Mouse (Mus musculus) testis, postnatal 10 days (tissue): ENCODE measurements around the gene Slc35d3.

ENCODE experiments used
- DNase-seq: peaks from one replicate; pipeline ENCODE4 v3.0.0; 2021; ENCODE audit warnings: low spot score

Slc35d3 gene

DNA sequence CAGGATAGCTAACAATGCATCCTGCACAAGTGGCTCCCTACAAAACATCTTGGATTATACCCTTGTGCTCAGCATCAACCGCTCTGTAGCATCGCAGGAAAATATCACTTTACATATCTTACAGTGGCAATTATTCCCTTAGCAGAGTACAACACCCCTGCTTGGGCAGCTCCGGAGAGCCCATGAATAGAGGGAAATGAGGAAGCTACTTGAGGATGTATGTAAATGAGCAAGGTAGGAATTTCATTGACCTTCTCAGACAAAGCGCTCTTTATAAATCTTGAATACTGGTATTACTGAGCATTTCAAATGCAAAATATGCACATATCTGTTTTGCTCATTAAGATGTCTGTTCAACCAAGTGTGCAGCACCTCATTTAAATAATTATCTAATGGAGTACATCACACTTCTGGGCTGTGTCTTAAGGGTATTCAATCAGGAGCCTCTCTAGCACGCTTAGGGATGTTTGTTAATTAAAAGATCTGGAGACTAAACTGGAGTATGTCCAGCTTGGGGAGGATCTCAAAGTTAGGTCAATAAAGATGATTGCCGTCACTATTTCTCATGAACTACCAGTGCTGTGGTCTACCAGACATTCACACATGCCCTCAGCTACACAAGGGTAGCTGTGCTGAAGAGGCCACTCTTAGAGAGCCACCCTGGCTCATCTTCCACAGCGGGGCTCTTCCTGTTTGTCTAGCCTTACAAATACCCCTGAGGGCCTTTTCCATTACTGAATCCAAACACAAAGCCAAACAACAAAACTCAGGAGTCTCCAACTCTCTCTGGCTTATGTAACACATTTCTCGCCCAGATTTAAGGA, 15.2 kb downstream of the Slc35d3 start:
- DNase-seq = no peak

DNA sequence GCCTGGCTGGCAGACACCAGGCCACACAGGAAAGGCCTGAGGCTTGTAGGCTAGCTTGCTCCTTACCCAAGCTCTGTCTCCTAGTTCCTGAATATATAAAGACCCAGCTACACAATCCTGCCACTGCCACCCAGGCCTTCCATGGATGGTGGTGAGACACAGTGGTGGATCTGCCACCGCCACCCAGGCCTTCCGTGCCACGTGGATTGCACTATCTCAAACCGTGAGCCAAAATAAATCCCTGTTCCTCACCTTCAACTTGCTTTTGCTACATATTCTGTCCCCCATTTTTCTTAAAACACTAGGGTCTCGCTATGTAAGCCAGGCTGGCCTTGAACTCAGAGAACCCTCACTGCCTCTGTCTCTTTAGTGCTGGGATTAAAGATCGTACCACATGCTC, 17.0 kb downstream of the Slc35d3 start:
- no peak for DNase-seq

DNA sequence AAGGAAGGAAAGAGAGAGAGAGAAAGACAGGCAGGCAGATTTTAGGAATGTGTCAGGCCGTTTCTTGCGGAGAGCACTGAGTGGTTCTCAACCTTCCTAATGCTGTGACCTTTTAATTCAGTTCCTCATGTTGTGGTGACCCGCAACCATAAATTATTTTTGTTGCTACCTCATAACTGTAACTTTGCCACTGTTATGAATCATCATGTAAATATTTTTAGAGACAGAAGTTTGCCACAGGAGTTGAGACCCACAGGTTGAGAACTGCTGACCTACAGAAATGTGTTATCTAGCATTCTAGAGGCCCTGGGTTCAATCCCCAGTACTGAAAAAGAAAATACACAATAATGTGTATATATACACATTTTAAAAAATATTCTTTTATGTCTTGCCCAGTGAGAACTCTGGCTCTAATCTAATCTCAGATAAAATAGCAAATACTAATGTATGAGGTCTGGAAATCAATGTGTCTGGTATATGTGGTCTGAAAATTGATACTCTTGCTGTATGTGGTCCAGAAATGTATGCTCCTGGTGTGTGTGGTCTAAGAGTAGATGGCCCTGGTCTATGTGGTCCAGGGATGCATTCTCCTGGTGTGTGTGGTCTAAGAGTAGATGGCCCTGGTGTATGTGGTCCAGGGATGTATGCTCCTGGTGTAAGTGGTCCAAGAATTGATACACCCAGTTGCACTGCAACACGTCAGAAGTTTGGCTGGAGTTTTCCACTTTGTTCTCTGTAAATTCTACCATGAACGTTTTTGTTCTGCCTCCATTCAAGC, 20.0 kb downstream of the Slc35d3 start:
- no peak for DNase-seq

DNA sequence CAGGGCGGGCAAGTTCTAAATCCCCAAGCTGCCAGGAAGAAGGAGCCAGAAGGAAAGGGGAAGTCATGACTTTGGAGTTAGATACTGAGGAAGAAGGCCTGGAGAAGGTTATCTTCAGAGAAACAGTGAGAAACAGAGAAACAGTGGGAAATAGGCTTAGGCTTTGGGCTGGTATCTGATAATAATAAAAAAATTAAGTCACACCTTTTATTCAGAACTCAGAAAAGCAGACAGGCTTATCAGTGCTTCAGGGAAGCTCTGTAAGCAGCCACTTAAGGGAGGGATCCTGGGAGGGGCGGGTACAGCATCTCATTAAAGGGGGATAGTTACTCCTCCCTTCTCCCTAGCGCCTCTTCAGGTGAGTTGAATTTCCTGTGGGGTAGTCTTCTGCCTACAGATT, 30.3 kb downstream of the Slc35d3 start:
- no peak for DNase-seq

DNA sequence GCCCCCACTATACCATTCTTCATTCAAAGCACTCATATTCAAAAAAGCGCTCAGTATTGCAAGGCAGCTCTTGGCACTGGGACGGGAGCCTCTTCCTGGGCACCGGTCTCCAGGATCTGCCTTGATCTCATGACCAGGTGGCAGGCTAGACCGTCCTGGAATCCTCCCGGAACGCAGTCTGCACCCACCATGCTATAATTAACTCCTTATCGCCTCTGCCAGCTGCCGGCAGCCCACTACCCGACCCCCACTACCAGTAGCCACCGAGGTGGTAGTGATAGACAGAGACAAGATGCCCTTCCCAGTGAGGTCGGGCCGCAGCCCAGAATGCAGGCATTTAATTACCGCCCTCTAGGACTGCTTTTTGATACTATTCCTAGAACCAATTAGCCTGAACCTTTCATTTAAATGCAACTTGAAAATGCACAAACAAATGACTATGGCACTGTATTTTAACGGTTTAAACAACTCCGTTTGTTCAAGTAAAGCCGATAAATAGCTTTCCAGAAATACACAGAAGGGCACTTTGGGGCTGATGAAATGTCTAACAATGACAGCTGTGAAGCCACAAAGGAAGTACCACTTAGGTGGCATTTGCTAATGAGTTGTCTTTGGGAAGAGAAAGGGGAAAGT, 32.4 kb downstream of the Slc35d3 start:
- no peak for DNase-seq

DNA sequence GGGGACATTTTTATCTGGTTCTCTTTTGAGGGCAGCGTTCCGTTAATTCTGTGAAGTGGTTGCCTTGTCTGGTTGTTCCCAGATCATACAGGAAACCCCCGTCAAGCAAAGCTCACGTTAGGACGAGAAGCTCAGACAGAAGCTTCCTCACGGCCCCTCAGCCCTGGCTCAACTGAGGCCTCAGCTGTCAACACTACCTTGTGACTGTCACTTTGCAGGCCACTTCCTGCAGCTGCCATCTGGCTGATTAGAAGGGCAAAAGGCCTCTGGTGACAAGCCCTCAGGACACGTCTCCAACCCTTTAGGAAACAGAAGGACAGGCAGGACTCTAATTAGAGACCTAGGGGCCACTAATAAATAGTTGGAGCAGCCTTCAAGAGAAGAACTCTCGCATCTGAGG, 35.9 kb downstream of the Slc35d3 start:
- DNase-seq = no peak

DNA sequence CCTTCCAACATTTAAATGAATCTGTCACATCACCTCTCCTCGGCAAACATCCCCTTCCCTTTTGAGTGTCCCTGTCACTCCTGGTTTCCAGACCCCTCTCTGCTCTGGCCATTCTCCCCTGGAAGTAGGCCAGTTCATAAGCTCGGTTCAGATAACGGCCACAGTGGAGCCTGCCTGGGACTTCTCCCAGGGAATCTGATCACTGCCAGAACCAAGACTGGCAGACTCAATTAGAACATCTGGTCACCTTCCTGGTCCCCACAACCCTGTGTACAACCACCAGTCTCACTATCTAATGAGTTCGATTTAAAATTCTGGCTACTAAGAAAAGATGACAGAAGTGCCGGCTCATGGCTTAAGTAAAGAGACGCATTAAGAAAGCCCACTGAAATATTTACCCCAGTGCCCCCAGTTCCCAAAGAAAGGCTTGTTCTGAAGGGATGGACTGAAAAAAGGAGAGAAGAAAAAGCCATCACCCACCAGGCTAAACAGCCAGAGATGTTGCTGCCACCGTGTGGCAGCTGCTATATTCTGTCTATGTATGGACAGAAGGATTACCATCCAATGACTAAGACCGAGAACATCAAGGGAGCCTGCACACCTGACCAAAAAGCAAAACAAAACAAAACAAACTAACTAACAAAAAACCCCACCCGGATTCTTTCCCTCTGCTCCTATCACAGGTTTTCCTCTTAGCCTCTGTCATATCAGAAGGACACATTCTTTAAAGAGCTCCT, 39.7 kb downstream of the Slc35d3 start:
- no peak for DNase-seq

DNA sequence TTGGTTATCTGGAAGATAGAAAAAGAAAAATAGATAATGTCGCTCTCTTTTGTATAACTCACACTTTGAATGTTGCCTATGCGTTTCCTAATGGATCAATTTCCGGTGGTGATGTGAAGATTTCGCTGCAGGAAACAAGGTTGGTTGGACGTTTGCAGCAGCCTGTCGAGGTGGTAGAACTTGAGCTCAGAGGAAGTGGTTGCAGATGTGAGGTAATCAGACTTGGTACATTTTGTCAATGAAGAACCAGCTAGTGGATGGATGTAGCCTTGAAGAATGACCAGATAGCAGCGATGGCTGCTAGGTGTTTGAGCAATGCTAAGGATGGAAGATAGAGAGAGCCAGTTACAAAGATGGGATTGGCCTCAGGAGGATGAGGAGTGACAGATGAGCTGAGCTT, 46.5 kb downstream of the Slc35d3 start:
- DNase-seq = no peak

DNA sequence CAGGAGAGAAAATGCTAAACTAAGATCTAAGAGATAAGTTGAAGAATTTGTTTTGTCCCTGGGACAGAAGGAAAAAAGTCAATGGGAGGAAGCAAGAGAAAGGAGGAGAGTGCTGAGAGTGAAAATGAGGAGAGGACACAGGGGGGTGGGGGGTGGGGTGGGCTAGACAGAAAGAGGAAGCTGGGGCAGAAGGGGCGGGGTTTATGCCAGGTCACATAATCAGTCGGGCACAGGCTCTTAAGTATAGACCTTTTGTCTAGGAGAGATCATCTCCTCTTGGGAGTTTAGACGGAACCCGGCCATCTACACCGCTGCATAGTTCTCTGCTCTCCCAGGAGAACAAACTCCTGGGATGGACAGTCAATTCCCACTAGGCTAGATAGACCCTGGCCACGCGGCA, 48.3 kb downstream of the Slc35d3 start:
- no peak for DNase-seq
